Mouse (Mus musculus): Measurements from ENCODE around the gene Arpc2.

The Arpc2 gene

DNA sequence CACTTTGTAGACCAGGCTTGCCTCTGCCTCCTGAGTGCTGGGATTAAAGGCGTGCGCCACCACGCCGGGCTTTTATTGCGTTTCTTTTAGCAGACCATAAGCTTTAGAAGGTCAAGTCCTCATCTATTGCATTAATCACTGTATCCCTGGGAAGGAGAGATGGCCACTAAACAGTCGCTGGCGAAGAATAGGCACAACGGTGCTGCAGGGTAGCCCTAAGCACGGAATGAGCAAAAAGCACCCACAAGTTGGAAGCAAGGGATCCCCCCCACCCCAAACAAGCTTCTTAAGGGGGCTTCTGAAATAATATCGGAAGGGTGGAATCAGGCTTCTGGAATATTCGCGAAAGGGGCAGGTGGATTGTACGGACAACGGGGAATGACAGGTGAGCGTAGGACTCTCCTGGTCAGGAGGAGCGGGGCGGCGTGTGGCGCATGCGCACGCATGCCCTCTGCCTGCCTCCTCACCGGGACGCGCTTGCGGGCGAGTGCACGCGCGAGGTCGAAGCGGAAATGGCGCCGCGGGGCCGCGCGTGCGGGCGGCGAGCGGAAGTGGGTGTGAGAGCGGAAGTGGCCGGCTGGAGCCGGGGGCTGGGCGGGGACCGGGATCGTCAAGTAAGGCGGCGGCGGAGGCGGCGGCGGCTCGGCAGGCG, at the start of gene Arpc2:
Arpc2 (plus strand) TSS at position 147 of the 652 bp plus-strand sequence.
- peak; percentile 98 for DNase-seq

DNA sequence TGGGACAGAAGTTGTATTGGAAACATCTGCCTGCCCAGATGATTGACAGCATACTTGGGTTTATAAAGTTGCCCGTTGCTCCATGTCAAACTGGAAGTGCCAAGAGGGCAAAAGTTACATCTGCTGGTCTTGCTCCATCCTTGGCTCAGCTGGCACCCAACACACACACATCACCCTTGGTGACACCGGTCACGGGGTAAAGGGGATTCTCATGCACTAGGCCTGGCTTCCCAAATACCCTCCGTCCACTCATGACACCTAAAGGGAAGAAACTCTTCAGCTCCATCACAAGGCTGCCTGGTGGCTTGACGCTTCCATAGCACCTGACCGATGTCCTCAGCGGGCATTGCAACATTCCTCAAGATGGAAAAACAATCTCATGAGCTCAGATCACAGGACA, 45.4 kb upstream of the Arpc2 start:
- DNase-seq = no peak

DNA sequence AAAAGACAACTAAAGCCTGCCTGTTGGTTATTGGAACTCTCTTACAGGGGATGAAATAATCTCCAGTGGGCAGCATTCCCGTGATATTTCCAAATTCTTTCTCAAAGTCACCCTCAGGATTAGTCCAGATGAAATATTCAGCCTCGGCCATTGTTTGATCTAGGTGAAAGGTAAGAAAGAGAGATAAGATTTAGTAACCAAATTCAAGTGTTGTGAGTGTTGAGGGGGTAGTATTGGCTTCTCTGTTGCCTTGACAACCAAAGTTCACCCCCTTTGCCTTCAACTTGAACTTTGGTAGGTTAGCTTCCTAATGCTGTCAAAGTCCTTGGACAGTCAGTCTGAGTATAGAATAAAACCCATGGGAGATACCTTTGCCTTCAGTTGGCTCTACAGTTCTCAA, 43.2 kb upstream of the Arpc2 start:
- no peak for DNase-seq

DNA sequence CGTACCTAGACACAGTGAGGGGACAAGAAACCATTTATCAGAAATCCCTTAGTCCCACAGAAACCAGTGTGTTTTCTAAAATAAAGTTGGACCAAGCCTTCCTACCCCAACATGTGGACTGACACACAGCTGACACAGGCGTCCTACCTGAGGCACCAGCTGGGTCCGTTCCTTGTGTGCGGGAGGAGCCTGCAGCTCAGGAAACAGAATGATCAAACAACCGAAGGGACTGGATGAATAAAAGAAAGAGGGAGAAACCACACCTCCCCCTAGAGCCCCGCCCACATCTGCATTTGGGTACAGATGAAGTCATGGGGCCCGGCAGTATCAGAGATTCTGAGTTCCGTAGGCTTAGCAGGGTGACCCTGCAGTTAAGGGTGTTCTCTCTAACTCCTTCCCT, 41.4 kb upstream of the Arpc2 start, which contains the start of gene Cxcr1:
Cxcr1 (minus strand) TSS at position 187 of the 400 bp plus-strand sequence.
- no peak for DNase-seq

DNA sequence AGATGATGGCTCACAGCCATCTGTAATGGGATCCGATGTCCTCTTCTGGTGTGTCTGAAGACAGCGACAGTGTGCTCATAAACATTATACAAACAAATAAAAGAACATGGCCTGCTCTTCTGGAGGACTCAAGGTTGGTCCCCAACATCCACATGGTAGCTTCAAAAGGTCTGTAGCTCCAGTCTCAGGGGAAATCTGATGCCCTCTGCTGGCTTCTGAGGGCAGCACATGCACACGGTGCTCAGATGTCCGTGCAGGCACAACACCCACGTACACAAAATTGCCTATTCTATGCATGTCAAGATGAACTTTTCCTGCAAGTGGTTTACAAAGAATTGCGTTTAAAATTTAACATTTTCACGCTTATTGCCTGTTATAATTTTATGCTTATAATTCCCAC, 39.9 kb upstream of the Arpc2 start:
- peak; percentile 26 for DNase-seq

DNA sequence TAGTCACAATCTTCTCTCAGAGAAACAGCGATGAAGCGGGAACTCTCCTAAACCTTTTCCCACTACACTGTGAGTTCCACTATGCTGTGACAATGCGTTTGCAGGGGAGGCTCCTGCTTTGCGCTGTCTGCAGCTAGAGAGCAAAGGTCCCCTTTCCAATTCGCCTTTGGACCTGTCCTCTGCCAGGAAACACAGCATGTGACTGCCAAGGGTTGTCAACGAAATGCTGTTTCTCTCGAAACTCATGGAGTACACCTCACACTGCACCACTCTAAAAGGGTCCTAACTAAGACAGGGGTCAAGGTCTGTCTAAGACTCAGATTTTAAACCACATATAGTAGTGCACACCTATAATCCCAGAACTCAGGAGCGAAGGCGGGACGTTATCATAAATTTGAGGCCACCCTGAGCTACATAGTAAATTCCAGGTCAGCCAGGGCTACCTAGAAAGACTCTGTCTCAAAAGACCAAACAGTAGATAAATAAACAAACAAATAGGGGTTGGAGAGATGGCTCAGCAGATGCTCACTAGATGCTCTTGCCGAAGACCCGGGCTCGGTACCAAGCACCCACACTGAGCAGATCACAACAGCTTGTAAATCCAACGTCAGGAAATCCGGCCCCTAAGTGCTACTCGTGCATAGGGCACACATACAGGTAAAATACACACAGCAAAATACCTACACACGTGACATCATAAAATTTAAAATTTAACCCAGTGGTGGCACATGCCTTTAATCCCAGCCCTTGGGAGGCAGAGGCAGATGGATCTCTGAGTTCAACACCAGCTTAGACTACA, 39.1 kb upstream of the Arpc2 start:
- DNase-seq = no peak

DNA sequence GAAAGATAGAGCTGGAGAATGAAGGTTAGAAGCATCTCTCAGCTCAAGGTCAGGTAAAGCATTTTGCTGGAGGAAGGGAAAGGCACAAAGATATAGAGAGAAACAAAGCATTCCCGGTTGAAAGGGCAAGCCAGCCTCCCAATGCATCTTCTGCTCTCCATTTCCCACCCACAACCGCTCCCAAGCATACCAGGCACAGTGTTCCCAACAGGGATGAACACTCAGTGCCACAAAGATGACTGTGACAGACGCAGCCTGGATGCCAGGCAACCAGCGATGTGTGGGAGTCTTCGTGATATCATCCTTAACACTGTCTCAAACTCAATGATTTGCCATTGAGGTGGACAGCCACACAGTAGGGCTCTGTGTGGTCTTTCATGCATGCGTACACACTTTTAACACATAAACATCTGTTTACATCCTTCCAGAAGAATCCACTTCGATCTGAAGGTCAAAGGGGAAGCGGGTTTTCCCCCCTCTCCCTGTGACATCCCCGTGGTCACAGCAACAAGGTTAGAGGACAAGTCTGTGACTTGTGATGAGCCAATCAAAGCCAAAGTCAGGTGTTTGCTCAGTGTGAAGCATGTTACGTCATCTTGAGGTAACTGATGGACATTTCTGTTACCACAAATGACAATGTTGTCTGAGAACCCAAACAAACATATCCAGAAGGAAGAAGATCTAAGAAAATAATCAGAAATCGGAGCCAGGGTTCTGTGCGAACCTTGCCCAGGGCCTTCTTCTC, 38.0 kb upstream of the Arpc2 start:
- no peak for DNase-seq

DNA sequence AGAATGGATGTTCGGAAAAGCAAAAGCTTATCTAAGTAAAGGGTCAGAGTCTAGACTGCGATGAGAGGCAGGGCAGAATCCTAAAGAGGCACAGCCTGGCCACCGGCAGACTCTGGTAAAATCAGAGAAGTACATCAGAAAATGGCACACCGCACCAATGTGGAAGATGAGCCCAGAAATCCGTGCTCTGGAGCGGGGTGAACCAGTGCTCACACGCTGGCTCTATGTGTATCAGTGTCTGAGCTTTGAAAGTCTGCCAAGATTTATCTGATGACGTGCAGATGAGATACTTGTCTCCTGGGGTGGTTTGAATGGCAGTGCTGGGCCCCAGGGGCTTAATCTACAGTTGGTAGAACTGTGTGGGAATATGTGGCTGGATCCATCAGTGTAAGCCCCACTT, 36.8 kb upstream of the Arpc2 start:
- no peak for DNase-seq

DNA sequence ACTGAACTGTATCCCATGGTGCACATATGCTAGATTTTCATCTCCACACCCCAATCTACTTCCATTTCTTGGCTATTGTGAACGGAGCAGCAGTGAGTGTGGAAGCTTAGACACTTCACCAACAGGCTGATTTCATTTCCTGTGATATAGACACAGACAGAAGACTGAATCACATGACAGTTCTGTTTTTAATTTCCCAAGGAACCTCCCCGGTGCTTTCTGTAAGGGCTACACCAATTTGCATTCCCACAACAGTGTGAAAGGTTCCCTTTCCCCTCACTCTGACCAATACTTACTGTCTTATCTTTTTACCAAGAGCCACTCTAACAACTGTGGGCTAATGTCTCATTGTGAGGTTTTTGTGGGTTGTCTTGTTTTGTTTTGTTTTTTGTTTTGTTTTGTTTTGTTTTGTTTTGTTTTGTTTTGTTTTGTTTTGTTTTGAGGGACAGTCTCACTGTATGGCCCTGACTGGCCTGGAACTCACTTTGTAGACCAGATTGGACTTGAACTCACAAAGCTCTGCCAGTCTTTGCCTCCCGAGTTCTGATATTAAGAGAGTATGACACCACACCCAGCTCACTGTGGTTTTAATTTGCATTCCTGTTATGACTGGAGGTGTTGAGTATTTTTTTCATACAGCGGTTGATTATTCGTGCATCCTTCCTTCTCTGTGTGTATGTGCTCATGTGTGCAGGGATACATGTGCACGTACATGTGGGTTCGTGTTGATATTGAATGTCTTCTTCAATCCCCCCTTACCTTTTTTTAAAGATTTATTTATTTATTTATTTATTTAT, 34.6 kb upstream of the Arpc2 start:
- DNase-seq = no peak

DNA sequence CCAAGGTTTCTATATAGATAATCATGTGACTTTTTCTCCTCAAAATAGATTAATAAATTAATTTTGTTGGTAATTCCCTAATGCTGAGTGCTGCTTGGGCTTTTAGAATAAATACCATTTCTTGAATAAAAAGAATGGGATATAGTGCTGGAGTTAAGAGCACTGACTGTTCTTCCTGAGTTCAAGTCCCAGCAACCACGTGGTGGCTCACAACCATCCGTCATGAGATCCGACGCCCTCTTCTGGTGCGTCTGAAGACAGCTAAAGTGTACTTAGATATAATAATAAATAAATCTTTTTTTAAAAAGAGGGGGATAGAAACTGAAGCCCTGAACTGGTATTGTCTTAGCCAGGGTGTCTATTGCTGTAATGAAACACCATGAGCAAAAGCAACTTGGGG, 32.4 kb upstream of the Arpc2 start:
- no peak for DNase-seq

DNA sequence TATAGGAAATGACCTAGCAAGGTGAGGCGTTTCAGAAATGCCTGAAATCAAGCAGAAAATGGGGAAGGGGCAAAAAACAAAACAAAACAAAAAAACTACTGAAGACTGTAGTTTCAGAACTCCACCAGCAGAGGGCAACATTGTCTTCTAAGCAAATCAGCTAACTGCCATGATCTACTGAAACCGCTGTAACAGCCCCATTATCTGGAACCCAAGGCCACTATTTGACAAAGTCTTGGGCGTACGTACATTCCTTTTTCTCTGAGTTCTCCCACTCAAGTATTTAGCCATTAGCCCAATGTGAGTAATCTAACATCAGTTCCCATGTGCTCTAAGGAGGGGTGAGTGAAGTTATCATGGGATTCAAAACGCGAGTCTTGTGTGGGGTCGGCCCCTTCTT, 30.0 kb upstream of the Arpc2 start:
- peak in 1 of 2 experiments; percentile 11 for DNase-seq

DNA sequence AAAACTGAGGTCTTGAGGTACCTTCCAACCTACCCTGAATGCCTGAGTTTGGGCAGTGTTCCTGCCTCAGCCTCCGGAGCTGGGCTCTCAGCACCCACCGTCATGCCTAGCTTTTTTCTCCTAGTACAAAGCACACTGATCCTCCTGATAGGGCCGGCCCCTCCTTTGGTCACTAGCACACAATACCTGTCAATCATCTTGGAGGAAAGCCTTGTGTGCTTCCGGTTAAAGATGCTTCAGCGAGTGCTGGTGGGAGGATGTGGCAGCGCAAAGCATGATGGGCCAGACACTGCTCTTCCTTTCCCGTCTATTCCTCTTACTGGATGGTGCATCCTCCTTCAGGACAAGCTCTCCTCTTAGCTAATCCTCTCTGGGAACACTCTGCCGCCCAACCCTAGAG, 29.2 kb upstream of the Arpc2 start:
- DNase-seq = peak in 1 of 2 experiments; percentile 10

DNA sequence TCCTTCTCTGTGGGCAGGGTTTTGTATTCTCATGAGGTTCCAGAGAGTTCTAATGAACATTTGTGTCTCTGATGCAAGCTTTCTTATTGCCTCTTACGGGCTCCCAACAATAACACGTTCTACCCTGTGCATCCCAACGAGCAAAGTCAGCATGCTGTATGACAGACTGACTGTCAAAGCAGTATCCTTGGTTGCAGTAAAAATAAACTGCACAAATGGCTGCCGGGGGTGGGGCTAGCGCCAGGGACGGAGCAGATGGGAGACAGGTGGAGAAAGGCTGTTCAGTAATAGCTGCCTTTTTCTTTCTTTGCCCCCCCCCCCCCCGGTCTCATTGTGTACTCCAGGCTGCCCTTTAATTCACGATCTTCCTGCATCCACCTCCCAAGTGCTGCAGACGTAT, 28.0 kb upstream of the Arpc2 start:
- no peak for DNase-seq

DNA sequence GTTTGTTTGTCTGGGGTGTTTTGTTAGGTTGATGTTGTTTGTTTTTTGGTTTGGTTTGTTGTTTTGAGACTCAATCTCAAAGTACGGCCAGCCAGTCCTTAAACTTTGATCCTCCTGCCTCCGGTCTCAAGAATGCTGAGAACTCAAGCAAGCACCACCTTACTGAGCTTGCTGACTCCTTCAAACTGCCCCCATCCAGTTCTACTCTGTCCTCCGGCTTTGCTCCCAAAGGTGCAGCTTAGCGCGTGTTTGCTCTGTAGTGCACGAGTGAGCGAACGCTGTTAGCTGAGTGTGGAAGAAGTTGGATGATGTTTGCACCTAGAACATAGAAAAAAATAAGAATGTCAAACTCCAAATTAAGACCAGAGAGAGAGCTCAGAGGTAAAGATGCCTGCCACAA, 26.9 kb upstream of the Arpc2 start:
- DNase-seq = no peak

DNA sequence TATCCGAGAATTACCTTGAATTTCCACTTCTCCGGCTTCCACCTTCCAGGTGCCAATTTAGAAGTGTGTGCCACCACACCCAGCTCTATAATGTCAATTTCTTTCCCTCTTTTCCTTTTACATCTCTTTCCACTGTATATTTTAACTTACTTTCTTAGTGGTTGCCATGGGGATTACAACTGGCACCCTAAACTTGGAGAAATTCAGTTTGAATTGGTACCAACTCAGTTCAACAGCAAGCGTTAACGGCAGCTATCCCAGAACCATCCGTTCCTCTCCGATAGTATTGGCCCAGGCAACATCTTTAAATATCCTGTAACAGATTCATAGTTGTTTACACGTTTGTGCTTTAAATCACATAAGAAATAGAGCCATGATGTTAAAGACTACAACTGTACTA, 16.0 kb upstream of the Arpc2 start:
- no peak for DNase-seq

DNA sequence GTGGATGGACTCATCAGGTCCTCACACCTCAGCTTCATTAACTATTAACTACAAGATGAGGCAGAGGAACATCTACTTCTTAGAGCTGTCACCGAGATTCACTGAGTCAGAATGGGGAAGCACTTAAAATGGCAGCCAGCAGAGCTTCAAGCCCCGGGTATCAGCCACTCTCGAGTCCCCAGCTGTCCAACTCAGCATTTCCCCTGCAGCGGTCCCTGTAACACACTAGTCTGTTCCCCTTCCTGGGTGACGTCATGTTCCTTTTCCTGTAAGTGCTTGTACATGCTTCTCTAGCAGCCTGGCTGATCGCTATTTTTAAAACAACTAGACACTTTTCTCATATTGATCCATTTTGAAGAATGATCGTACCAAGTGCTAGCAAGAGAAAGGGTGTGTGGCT, 8.6 kb upstream of the Arpc2 start:
- DNase-seq = peak; percentile 55 to 72

DNA sequence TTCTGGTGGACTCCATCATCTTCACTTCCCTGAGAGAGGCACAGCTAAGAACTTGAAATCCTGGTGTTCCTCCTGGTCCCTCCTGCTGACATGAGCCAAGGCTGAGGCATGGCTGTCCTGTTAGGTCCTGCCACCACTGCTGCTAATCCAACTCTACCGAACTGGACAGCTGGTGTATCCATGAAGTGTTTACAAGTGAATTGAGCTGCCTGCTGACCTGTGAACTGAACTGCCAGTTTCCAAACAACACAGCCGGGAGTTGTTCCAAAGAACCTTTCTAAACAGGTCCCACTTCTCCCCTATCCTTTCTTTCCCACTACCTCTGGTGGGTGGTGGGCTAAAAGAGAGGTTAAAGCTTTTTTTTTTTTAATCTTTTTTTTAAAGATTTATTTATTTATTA, 5.9 kb upstream of the Arpc2 start:
- DNase-seq = no peak

DNA sequence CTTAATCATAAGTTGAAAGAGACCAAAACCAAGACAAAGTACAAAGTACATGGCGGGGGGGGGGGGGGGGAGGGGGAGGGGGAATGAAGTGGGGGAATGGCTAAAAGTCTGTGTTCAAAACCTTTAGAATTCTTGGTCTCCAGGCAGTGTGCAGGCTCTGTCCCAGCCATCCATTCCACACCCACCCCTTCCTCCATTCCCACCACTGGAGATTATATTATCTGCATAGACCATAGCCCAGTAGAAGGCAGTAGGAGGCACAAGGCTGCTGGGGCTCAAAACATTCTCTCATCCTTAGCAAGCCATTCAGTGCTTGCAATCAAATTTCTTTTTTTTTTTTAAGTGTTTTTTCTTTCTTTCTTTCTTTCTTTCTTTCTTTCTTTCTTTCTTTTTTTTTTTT, 4.9 kb upstream of the Arpc2 start:
- DNase-seq = no peak

DNA sequence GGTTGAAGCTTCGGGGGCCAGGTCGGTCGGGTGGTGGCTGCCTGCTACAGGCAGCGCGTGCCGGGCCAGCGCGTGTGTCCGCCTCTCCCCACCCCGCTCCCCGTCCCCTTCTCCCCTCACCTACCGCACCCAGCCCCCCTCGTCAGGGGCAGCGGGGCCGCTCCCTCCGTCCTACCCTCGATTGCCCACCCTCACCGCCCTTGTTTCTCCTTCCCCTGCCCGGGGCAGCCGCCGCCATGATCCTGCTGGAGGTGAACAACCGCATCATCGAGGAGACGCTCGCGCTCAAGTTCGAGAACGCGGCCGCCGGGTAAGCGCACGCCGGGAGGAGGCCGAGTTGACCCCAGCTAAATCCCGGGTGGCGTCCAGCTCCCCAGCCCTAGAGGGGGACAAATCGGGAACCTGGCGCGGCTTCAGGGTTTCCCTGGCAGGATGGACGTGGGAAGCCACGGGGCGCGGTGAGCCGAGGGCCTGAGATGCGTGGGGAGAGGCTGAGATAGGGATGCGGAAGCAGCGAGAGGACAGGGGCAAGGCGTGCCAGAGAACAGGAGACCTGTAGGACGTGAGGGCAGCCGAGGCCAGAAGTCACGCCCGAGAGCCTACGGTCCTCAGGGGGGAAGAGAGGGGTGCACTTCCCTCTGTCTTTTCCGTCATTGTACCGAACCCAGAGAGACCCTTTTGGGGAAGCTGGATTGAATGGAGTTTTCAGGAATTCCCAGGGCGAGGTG, 870 bp downstream of the Arpc2 start:
- peak in 1 of 2 experiments; percentile 50 for DNase-seq

DNA sequence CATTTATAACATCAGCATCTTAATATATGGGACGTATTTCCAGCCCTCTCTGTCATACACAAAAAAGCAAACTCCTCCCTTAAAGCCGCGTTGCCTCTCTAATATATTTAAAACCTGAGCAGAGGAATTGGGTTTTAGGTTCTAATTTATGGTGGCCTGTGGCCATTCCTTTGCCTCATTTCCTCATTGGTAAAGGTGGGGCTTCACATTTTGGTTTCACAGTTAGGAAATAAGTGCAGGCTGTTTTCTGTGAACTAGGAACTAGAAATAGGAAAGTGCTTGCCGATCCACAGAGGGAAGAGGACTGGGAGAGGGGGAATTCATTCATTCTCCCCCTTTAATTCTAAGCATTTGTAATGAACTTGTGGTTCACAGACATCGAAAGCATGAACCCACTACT, 1.8 kb downstream of the Arpc2 start:
- no peak for DNase-seq

DNA sequence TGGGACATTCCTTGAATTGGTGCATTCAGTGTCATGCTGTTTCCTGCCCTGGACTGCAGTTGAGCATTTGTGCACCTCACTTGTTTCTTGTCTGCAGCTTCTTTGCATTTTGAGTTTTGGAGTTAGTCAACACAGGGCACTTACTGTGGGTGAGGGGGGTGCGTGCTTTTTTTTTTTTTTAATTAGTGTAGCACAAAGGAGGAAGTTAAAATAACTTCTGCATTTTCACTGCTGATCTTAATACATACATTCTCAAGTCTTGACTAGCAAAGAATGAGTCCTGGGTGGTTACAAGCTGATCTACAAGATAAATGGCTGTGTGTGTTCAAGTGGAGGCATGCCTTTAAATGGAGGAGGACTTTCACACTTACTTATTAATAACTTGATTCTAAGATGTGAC, 2.3 kb downstream of the Arpc2 start:
- no peak for DNase-seq

DNA sequence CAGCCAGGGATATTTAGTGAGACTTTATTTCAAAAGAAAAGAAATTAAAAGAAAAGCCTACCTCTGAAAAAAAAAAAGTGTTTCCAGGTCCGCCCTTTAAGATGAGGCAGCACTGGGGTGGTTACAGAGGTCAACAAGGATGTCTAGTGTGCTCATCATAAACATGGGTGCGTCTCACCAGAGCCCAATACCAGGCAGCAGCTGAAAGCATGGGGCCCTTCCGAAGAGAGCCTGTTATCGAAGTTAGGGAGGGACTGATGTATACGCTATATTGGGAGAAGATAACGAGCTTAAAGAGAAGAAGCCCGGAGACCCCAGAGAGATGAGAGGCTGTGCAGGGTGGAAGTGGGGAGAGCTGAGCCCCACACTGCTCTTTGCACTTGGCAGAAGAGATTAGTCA, 3.3 kb downstream of the Arpc2 start:
- no peak for DNase-seq

All from thymus, postnatal 36 days (tissue).